Mouse (Mus musculus) CH12.LX (cell line): ENCODE data around the gene Ddx31. TPM values are rescaled to one million over a fixed set of nuclear protein-coding genes. Genes with fewer than 3 reads are reported as not detected.

Experiments used
- DNase-seq: peaks from one replicate; pipeline ENCODE4 v3.0.0-alpha.2; 2013; ENCODE audit errors: extremely low read depth
- H3K27ac ChIP-seq: 2 replicates; pipeline ENCODE4 v1.5.1; 2012; ENCODE audit warnings: low read depth, mild to moderate bottlenecking, control low read depth, moderate library complexity; ENCODE audit not compliant: insufficient read depth
- H3K27me3 ChIP-seq: replicated peaks from 2 replicates; pipeline ENCODE3; 2012; ENCODE audit warnings: inconsistent platforms
- H3K36me3 ChIP-seq, 2 experiments: replicated peaks in 1 of 2; 2 replicates each; pipeline versions ENCODE3 to v1.6.1; 2012; ENCODE audit warnings: inconsistent platforms in 1 of 2, low read length in 1 of 2, mild to moderate bottlenecking in 1 of 2, mixed read lengths in 1 of 2, moderate library complexity in 1 of 2; ENCODE audit not compliant: control insufficient read depth in 1 of 2, insufficient read depth in 1 of 2
- H3K4me1 ChIP-seq, 2 experiments: 2 replicates each; pipeline ENCODE4 v1.6.1; 2012; ENCODE audit warnings: inconsistent platforms in 1 of 2, moderate library complexity in 1 of 2; ENCODE audit not compliant: insufficient read depth in 2 of 2, control insufficient read depth in 1 of 2
- H3K4me2 ChIP-seq: 2 replicates; pipeline ENCODE4 v1.6.1; 2012; ENCODE audit warnings: low read depth, mild to moderate bottlenecking, control low read depth; ENCODE audit not compliant: poor library complexity, insufficient read depth, severe bottlenecking
- H3K4me3 ChIP-seq, 3 experiments: fragments of 150-350 bp in 1 of 3; sonication (generic) in 1 of 3; replicated peaks in 1 of 3; 2 replicates each; pipeline versions ENCODE3 to v1.5.1; 2011 to 2012; ENCODE audit warnings: low read depth in 2 of 3, low read length in 2 of 3, mild to moderate bottlenecking in 2 of 3, moderate library complexity in 2 of 3, control low read depth in 1 of 3, improper control_type of control experiment in 1 of 3, inconsistent platforms in 1 of 3, mixed read lengths in 1 of 3; ENCODE audit not compliant: poor library complexity in 1 of 3
- H3K79me2 ChIP-seq: replicated peaks from 2 replicates; pipeline ENCODE4 v1.6.1; 2012; ENCODE audit warnings: mild to moderate bottlenecking, moderate library complexity; ENCODE audit not compliant: control insufficient read depth, poor library complexity, insufficient read depth, severe bottlenecking; ENCODE audit errors: extremely low read depth
- H3K9ac ChIP-seq: 2 replicates; pipeline ENCODE4 v1.6.1; 2012; ENCODE audit warnings: low read depth, mild to moderate bottlenecking, control low read depth, moderate library complexity; ENCODE audit not compliant: insufficient read depth
- H3K9me3 ChIP-seq: replicated peaks from 2 replicates; pipeline ENCODE3; 2012; ENCODE audit warnings: low read length, inconsistent platforms, mixed read lengths
- CHD2 ChIP-seq: IDR thresholded peaks from 2 replicates; pipeline ENCODE4 v1.6.1; 2011; ENCODE audit warnings: low read length, improper control_type of control experiment
- E2F4 ChIP-seq: IDR thresholded peaks from 2 replicates; pipeline ENCODE4 v1.6.1; 2011; ENCODE audit warnings: low read depth, low read length, improper control_type of control experiment; ENCODE audit not compliant: insufficient replicate concordance
- ELF1 ChIP-seq: IDR thresholded peaks from 2 replicates; pipeline ENCODE4 v1.6.1; 2014; ENCODE audit warnings: low read depth, mild to moderate bottlenecking, inconsistent platforms, low read length, improper control_type of control experiment
- EP300 ChIP-seq: IDR thresholded peaks from 2 replicates; pipeline ENCODE4 v1.6.1; 2011; ENCODE audit warnings: low read length, improper control_type of control experiment
- JUN ChIP-seq: IDR thresholded peaks from 2 replicates; pipeline ENCODE4 v1.6.1; 2011; ENCODE audit warnings: low read depth, mild to moderate bottlenecking, low read length, improper control_type of control experiment, moderate library complexity; ENCODE audit not compliant: insufficient read depth
- JUND ChIP-seq: conservative IDR thresholded peaks from 2 replicates; pipeline ENCODE4 v1.6.1; 2011; ENCODE audit warnings: low read depth, low read length, improper control_type of control experiment
- KAT2A ChIP-seq: IDR thresholded peaks from 2 replicates; pipeline ENCODE4 v1.6.1; 2012; ENCODE audit warnings: low read length, improper control_type of control experiment, inconsistent platforms; ENCODE audit not compliant: insufficient replicate concordance
- MAFK ChIP-seq: IDR thresholded peaks from 2 replicates; pipeline ENCODE4 v1.6.1; 2011; ENCODE audit warnings: low read length, improper control_type of control experiment; ENCODE audit not compliant: insufficient replicate concordance
- MAX ChIP-seq: IDR thresholded peaks from 2 replicates; pipeline ENCODE4 v1.6.1; 2011; ENCODE audit warnings: low read length, improper control_type of control experiment
- MYC ChIP-seq: IDR thresholded peaks from 2 replicates; pipeline ENCODE4 v1.6.1; 2011; ENCODE audit warnings: low read depth, mild to moderate bottlenecking, improper control_type of control experiment, low read length
- NELFE ChIP-seq: IDR thresholded peaks from 2 replicates; pipeline ENCODE4 v1.6.1; 2011; ENCODE audit warnings: low read depth, low read length, improper control_type of control experiment
- PAX5 ChIP-seq: IDR thresholded peaks from 2 replicates; pipeline ENCODE4 v1.6.1; 2012; ENCODE audit warnings: low read length, inconsistent platforms, mixed read lengths
- POLR2A ChIP-seq: IDR thresholded peaks from 2 replicates; pipeline ENCODE4 v1.6.1; 2011; ENCODE audit warnings: low read depth, mild to moderate bottlenecking, improper control_type of control experiment, low read length
- RCOR1 ChIP-seq: conservative IDR thresholded peaks from 2 replicates; pipeline ENCODE4 v1.6.1; 2012; ENCODE audit warnings: low read depth, mild to moderate bottlenecking, inconsistent platforms, low read length, improper control_type of control experiment
- TBP ChIP-seq: conservative IDR thresholded peaks from 2 replicates; pipeline ENCODE4 v1.6.1; 2011; ENCODE audit warnings: low read depth, low read length, improper control_type of control experiment
- UBTF ChIP-seq: IDR thresholded peaks from 2 replicates; pipeline ENCODE4 v1.6.1; 2012; ENCODE audit warnings: low read depth, mild to moderate bottlenecking, inconsistent platforms, low read length, improper control_type of control experiment, moderate library complexity
- USF1 ChIP-seq: IDR thresholded peaks from 2 replicates; pipeline ENCODE4 v1.6.1; 2014; ENCODE audit warnings: low read depth, mild to moderate bottlenecking, inconsistent platforms, low read length, improper control_type of control experiment
- ZC3H11A ChIP-seq: IDR thresholded peaks from 2 replicates; pipeline ENCODE4 v1.6.1; 2012; ENCODE audit warnings: low read depth, mild to moderate bottlenecking, inconsistent platforms, low read length, improper control_type of control experiment
- ZKSCAN1 ChIP-seq: IDR thresholded peaks from 2 replicates; pipeline ENCODE4 v1.6.1; 2012; ENCODE audit warnings: low read depth, inconsistent platforms, low read length, improper control_type of control experiment, borderline replicate concordance
- ZMIZ1 ChIP-seq: IDR thresholded peaks from 2 replicates; pipeline ENCODE4 v1.6.1; 2012; ENCODE audit warnings: low read depth, mild to moderate bottlenecking, inconsistent platforms, low read length, improper control_type of control experiment
- dilution Hi-C: fragments of 300-500 bp; cut with MboI; formaldehyde crosslinking; loops from 2 replicates; pipeline ENCODE4 v1.14.3; 2020; ENCODE audit warnings: low sequenced_read_pairs; ENCODE audit not compliant: extremely low pct_unique_long_range_greater_than_20kb, extremely low pct_ligation_motif_present
- in situ Hi-C: fragments of 300-500 bp; cut with MboI; formaldehyde crosslinking; loops from 3 replicates; pipeline ENCODE4 v1.14.3; 2019; ENCODE audit warnings: low sequenced_read_pairs, low pct_ligation_motif_present, low pct_unique_long_range_greater_than_20kb, mixed read lengths
- polyA plus RNA-seq: library from polyadenylated mRNA; unstranded; fragments of >175 nt; gene quantifications from 2 replicates; pipeline ENCODE4 v1.2.1, GENCODE M21; 2012; ENCODE audit warnings: low read depth; ENCODE audit not compliant: insufficient read length
- total RNA-seq, 2 experiments: library from RNA; depleted of rRNA; stranded (reverse); fragments of 300-350 nt in 1 of 2; fragments of >200 nt in 1 of 2; gene quantifications; 2 replicates each; pipeline ENCODE4 v1.2.3; 2012 to 2014

The Ddx31 gene
- total and polyA plus RNA-seq, 3 experiments, result 15.9 to 26.8 (median 18.8) TPM

DNA sequence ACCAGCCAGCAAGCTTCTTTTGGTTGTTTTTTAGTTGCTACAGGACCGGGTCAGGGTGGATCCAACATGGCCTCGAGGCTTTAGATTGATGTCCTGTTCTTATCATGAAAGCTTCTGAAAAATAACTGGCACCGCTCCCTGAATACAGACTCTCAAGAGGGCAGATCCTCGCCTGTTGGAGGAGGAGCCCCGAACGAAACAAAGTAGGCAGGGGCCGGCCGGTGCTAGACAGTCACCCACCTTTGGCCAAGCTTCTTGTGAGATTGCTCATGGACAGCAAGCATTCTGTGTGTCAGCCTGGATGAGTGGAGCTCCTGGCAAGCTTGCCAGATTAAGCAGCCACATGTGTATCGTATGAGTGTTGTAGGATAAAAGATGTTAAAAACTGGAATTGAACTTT, 64.6 kb downstream of the Ddx31 start:
- TF ChIP-seq KAT2A, result no peak
- no peak for TF ChIP-seq RCOR1
- no peak for TF ChIP-seq CHD2
- TF ChIP-seq PAX5, result no peak
- TF ChIP-seq MAX, result no peak
- TF ChIP-seq JUN, result no peak
- TF ChIP-seq E2F4, result no peak
- TF ChIP-seq TBP, result no peak
- TF ChIP-seq USF1, result no peak
- TF ChIP-seq MYC, result no peak
- TF ChIP-seq ZMIZ1, result no peak
- TF ChIP-seq MAFK, result no peak
- no peak for TF ChIP-seq ZKSCAN1
- TF ChIP-seq JUND, result no peak
- dilution Hi-C loops, result no loop called here
- Histone ChIP-seq H3K4me2 (no peak overlapping the region), H3K4me3 (no peak overlapping the region), H3K79me2 (no peaks in the 10 kb centered on the region), H3K9me3 (peaks cover 10% of the 10 kb centered on the region), H3K4me1 (peaks cover 0 to 70% of the 10 kb centered on the region in 2 experiments; a peak in 2 of 4 replicates), H3K36me3 (peaks cover 28 to 88% of the 10 kb centered on the region in 2 experiments), H3K27ac (no peak overlapping the region), H3K27me3 (no peaks in the 10 kb centered on the region), H3K9ac (no peak overlapping the region)
- in situ Hi-C loops, result no loop called here
- DNase-seq, result no peak

DNA sequence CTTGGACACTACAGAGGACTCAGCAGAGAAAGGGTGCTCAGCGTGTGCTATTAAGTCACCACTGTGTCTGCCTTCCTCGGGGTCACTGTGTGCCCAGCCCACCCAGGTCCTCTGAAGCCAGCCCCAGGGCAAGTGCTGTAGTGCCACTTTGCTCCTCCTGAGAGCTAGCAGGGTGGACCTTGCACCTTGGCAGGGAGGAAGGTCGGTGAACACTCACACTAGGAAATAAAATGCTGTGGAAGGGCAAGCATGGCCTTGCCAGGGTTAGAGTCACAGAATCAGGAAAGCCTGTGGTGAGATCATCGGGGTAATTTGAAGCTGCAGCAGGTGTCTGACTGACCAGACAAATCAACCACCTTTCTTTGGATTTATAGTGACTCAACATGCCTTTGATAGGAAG, 65.4 kb downstream of the Ddx31 start:
- no peak overlapping the region for H3K4me2 ChIP-seq
- H3K36me3 ChIP-seq, result peaks cover 21 to 82% of the 10 kb centered on the region in 2 experiments
- dilution Hi-C loops, result no loop called here
- peaks cover 10% of the 10 kb centered on the region for H3K9me3 ChIP-seq
- no peak overlapping the region for H3K4me3 ChIP-seq
- H3K4me1 ChIP-seq, result peaks cover 0 to 63% of the 10 kb centered on the region in 2 experiments; a peak in 2 of 4 replicates
- TF ChIP-seq JUND (no peak), ZC3H11A (no peak), UBTF (no peak), TBP (no peak), ELF1 (no peak), EP300 (no peak), NELFE (no peak), POLR2A (no peak), JUN (no peak), ZKSCAN1 (no peak)
- no peak for DNase-seq
- H3K27ac ChIP-seq, result no peak overlapping the region
- no peaks in the 10 kb centered on the region for H3K27me3 ChIP-seq
- no peaks in the 10 kb centered on the region for H3K79me2 ChIP-seq
- in situ Hi-C loops, result no loop called here
- H3K9ac ChIP-seq, result no peak overlapping the region
